Mouse (Mus musculus): ENCODE measurements around the gene Enoph1.

Gene Enoph1

GRCm38 (mm10) chr5:100072557-100072956 lies 32.8 kb downstream of the Enoph1 start:
- in situ Hi-C loops (cut with MboI): loop anchor here (25.0 kb wide), 1 partner anchor 165 kb away; no protein-coding TSS in a partner anchor

DNA sequence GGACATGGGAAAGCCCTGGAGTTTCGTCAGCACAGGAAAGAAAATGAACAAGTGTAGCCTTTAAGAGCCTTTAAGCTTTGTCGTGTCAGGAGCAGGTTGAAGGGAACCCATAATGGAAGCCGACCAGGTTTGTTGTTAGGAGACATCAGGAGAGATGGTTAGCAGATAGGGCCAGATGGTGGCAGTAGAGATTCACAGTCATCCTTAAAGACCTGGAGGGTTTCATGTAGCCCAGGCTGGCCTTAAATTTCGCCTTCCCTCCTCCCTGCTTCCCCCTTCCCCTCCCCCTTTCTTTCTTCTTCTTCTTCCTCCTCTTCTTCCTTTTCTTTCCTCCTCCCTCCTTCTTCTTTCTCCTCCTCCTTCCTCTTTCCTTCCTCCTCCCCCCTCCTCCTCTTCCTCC lies 34.8 kb downstream of the Enoph1 start:
- in situ Hi-C loops (cut with MboI): loop anchor here (25.0 kb wide), 1 partner anchor 163 kb away; no protein-coding TSS in a partner anchor

- in situ Hi-C loops (cut with MboI): no loop called here
These were observed 39.5 kb downstream of the Enoph1 start for GRCm38 (mm10) chr5:100079040-100079930.

DNA sequence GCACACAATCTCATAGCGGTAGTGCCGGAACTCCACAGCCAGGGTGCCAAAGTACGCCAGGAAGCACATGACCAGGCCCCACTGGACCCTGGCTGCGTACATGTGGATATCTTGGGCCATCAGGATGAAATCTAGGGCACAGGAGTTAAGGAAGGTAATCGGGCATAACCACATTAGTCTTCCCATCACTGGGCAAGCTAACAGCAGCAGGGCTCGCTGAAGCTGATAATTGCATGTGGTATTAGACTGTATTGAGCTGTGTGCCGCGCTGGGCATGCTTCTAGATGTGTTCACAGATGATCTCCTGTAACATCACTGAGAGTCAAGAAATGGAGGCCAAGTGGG lies 40.1 kb downstream of the Enoph1 start:
- in situ Hi-C loops (cut with MboI): no loop called here

DNA sequence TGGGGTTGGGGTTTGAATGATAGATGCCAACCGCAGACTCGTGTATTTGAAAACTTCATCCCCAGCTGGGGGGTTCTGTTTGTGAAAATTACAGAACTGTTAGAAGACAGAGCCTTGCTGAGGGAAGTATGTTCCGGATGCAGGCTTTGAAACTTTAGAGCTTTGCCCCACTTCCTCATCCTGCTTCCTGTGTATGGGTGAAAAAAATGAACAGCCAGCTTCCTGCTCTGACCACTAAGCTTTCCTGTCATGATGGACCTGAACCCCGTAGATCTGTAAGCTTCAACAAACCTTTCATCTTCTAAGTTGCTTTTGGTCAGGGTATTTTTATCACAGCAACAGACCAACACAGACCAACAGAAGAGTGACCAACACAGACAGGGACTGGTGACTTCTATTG lies 42.2 kb downstream of the Enoph1 start:
- in situ Hi-C loops (cut with MboI): no loop called here

GRCm38 (mm10) chr5:100083953-100084562 lies 44.3 kb downstream of the Enoph1 start:
- in situ Hi-C loops (cut with MboI): no loop called here

DNA sequence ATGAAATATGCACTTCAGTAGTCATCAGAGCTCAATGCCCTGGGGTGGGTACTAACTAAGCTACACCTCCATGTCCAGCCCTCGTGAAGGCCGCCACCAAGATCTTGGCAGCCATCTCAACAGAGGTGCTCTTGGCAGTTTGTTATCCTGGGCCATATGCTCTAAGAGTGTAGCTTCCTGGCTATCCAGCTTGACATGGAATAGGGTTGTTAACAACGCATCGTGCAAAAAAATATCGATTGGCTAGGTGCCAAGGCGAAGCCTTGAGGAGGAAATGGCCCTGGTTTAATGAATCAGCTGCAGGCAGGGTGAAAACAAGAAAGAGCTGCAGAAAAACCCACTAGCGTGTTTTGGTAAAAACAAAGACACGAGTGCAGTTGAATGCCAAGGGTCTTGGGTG lies 45.3 kb downstream of the Enoph1 start:
- in situ Hi-C loops (cut with MboI): no loop called here

DNA sequence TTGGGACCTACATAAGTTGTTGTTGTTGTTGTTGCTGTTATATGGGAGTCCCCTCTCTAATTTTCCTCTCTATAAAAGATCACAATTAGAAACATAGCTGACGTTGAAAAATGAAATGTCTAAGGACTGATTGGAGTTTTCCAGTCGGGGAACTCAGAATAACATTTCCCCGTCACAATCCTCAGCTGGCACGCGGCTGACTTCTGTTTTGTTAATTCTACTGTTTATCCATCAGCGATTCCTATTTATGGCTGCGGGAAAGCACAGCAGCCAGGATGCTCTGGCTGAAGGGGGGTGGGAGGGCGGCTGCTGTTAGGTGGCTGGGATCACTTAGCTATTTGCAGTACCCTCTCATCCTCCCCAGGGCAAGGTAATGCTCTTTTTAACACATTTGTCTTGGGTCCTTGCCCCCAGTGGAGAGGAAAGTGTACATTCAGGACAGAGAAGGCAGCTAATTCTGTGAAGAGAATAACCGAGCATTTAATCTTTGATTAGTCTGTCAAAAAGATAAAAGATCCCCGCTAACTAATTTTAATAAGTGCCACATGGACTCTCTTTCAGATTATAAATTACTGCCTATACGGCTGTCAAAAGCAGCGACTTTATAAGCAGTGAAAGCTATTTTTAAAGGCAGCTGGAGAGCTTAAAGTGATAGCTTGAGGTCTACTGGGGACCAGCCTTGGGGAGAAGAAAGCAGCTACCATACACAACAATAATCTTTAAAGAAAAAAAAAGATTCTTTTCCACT lies 50.9 kb downstream of the Enoph1 start:
- in situ Hi-C loops (cut with MboI): no loop called here

- in situ Hi-C loops (cut with MboI): no loop called here
These were observed 51.4 kb downstream of the Enoph1 start for GRCm38 (mm10) chr5:100091263-100091594.

- in situ Hi-C loops (cut with MboI): no loop called here
These were observed 51.8 kb downstream of the Enoph1 start for GRCm38 (mm10) chr5:100091602-100092001.

GRCm38 (mm10) chr5:100096955-100097354 lies 57.2 kb downstream of the Enoph1 start:
- in situ Hi-C loops (cut with MboI): no loop called here

DNA sequence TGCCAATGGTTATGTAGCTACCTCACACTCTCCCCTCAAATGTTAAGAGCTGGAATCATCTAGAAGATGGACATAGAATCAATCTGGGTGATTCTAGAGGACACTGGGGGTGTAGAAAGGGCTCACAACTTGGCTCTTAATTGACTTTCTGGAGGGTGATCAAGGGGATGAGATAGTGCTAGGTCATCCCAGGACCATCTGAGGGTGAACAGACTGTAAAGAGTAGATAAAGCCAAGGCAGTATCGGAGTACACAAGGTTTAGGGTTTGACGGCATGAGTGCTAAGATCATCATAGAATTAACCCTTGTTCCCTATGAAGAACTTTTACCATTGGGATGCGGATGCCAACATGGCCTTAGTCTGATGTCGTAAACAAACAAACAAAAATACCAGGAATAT lies 58.2 kb downstream of the Enoph1 start:
- in situ Hi-C loops (cut with MboI): no loop called here

- in situ Hi-C loops (cut with MboI): no loop called here
These were observed 62.6 kb downstream of the Enoph1 start for GRCm38 (mm10) chr5:100102395-100102794.

GRCm38 (mm10) chr5:100108866-100109265 lies 69.1 kb downstream of the Enoph1 start:
- in situ Hi-C loops (cut with MboI): no loop called here

GRCm38 (mm10) chr5:100109543-100110282 lies 69.9 kb downstream of the Enoph1 start:
- in situ Hi-C loops (cut with MboI): no loop called here

GRCm38 (mm10) chr5:100110581-100110980 lies 70.8 kb downstream of the Enoph1 start:
- in situ Hi-C loops (cut with MboI): no loop called here

DNA sequence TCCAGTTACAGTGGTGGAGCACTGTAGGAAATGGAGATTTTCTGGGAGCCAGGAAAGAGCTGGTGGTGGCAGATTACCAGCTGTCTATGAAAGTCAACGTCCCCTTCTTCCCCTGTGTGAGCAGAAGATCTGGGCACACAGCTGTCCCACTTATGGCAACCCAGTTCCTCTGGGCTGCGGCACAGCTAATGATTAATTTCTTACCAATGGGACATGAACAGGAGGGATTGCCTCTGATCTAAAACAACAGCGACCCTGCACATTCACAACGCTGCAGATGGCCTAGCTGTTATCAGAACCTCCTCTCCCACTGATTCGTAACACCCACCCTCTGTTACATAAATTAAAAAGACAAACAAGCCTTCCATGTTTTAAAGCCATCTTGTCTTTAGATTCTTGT lies 73.6 kb downstream of the Enoph1 start:
- in situ Hi-C loops (cut with MboI): no loop called here
